Mouse (Mus musculus) midbrain, embryonic 16.5 days (tissue): Measurements from ENCODE around the gene Macrod1. TPM values are rescaled to one million over a fixed set of nuclear protein-coding genes. Genes with fewer than 3 reads are reported as not detected.

Source experiments
- ATAC-seq: fragments of 200-750 bp; cut with Nextera tagmentation; 2 replicates; pipeline ENCODE4 v1.8.0; 2017; ENCODE audit warnings: moderate TSS enrichment
- H3K27ac ChIP-seq: fragments of 300-500 bp; sonication (generic); 2 replicates; pipeline ENCODE4 v1.5.1; 2014; ENCODE audit warnings: mild to moderate bottlenecking, low read length, mixed read lengths
- H3K27me3 ChIP-seq: fragments of 300-500 bp; sonication (generic); 2 replicates; pipeline ENCODE4 v1.6.1; 2014; ENCODE audit warnings: low read depth, low read length, mixed read lengths; ENCODE audit not compliant: control insufficient read depth, insufficient read depth
- H3K36me3 ChIP-seq: fragments of 300-500 bp; sonication (generic); 2 replicates; pipeline ENCODE4 v1.6.1; 2014; ENCODE audit warnings: mild to moderate bottlenecking, low read length, moderate library complexity, mixed read lengths; ENCODE audit not compliant: control insufficient read depth, insufficient read depth
- H3K4me1 ChIP-seq: fragments of 300-500 bp; sonication (generic); 2 replicates; pipeline ENCODE4 v1.6.1; 2014; ENCODE audit warnings: mild to moderate bottlenecking, low read length, mixed read lengths; ENCODE audit not compliant: control insufficient read depth, insufficient read depth
- H3K4me2 ChIP-seq: fragments of 300-500 bp; sonication (generic); 2 replicates; pipeline ENCODE4 v1.6.1; 2014; ENCODE audit warnings: mild to moderate bottlenecking, low read length, mixed read lengths
- H3K4me3 ChIP-seq: fragments of 300-500 bp; sonication (generic); 2 replicates; pipeline ENCODE4 v1.5.1; 2014; ENCODE audit warnings: low read depth, mild to moderate bottlenecking, low read length, moderate library complexity, mixed read lengths
- H3K9ac ChIP-seq: fragments of 300-500 bp; sonication (generic); 2 replicates; pipeline ENCODE4 v1.6.1; 2014; ENCODE audit warnings: low read depth, low read length, mixed read lengths
- H3K9me3 ChIP-seq: fragments of 300-500 bp; sonication (generic); replicated peaks from 2 replicates; pipeline ENCODE4 v1.6.1; 2014; ENCODE audit warnings: mild to moderate bottlenecking, low read length, mixed read lengths; ENCODE audit not compliant: control insufficient read depth, poor library complexity, severe bottlenecking
- WGBS: fragments of 180-500 bp; shearing (Covaris S2); extraction: QIAGEN DNeasy Blood & Tissue Kit; methylation state at CpG from one replicate; pipeline ENCODE4 v1.1.7; 2014; 5-methylcytosine and 5-hydroxymethylcytosine counted together
- polyA plus RNA-seq: library from polyadenylated mRNA; unstranded; fragments of >200 nt; fragmentation: Nextera tagmentation; extraction: Ambion mirVana; gene quantifications from 2 replicates; pipeline ENCODE4 v1.2.1, GENCODE M21; 2015

The Macrod1 gene
- polyA plus RNA-seq, 1 experiment from 2014 or later: 5.9 TPM

DNA sequence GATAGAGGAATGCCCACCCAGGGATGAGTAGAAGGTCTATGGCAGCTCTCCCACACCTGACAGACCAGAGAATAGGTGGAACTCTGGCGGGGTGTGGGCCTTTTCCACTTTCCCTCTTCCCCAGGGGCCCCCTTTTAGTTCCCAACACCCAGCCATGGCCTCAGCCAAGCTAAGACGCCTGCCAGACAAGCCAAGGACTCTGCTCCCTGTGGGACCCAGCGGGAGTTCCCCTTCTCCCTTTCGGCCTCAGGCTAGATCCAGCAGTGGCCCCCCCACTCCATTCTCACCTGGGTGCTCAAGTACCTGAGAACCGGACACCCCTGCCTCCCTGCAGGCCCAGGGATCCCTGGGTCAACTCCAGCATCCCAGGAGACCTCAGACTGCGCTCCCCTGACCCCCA is 165.6 kb downstream of the Macrod1 start:
- H3K27me3 ChIP-seq: no peaks in the 10 kb centered on the region
- H3K9me3 ChIP-seq: no peaks in the 10 kb centered on the region
- no peak for ATAC-seq
- H3K27ac ChIP-seq: no peak overlapping the region
- peaks cover 7% of the 10 kb centered on the region for H3K36me3 ChIP-seq
- H3K4me2 ChIP-seq: no peak overlapping the region
- no peak overlapping the region for H3K4me3 ChIP-seq
- 92% methylated on average over 6 of the region's 6 CpGs for WGBS
- H3K9ac ChIP-seq: no peak overlapping the region
- H3K4me1 ChIP-seq: peaks cover 7% of the 10 kb centered on the region

DNA sequence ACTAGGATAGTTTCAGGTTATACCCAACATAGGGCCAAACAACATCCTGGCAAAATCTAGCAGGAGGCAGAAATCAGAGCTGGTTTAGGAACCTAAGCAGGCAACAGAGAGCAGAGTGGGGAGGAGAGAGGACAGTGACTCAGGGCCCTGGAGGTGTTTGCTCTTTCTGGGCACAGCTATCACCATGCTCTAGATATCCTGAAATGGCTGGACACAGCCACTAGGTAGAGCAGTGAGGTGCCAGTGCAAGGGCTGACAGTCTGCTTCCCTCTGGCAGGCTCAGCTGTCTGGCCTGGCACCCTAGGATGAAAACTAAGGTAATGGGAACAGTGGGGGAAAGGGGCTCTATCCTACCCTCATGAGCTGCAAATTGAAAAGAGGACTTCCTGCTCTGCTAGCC is 166.9 kb downstream of the Macrod1 start:
- Histone ChIP-seq H3K4me3 (no peak overlapping the region), H3K9me3 (no peaks in the 10 kb centered on the region), H3K27ac (no peak overlapping the region), H3K4me1 (no peaks in the 10 kb centered on the region), H3K36me3 (peaks cover 13% of the 10 kb centered on the region), H3K27me3 (no peaks in the 10 kb centered on the region), H3K4me2 (no peak overlapping the region), H3K9ac (no peak overlapping the region)
- no peak for ATAC-seq

DNA sequence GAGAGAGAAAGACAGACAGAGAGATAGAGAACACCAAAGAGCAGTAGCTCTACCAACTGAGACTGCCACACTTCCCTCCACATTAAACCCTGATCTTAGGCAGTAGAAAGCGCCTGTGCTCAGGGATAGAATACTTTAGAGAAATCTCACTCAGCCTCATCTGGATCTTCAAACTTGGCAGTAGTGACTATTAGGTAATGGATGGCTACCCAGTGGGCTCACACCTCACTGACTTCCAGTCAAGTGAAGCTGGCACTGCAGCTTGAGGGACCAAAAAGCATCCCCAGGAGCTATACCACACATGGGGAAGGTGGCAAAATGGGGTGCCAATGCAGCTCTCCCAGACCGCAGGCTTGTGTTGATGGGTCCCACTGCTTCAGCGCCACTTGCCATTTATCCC is 167.6 kb downstream of the Macrod1 start:
- H3K4me3 ChIP-seq: no peak overlapping the region
- WGBS: 89% methylated on average over 3 of the region's 3 CpGs
- ATAC-seq: no peak
- no peak overlapping the region for H3K4me2 ChIP-seq
- H3K27ac ChIP-seq: no peak overlapping the region
- no peaks in the 10 kb centered on the region for H3K27me3 ChIP-seq
- no peaks in the 10 kb centered on the region for H3K9me3 ChIP-seq
- H3K36me3 ChIP-seq: peaks cover 16% of the 10 kb centered on the region
- no peak overlapping the region for H3K9ac ChIP-seq
- H3K4me1 ChIP-seq: no peaks in the 10 kb centered on the region

DNA sequence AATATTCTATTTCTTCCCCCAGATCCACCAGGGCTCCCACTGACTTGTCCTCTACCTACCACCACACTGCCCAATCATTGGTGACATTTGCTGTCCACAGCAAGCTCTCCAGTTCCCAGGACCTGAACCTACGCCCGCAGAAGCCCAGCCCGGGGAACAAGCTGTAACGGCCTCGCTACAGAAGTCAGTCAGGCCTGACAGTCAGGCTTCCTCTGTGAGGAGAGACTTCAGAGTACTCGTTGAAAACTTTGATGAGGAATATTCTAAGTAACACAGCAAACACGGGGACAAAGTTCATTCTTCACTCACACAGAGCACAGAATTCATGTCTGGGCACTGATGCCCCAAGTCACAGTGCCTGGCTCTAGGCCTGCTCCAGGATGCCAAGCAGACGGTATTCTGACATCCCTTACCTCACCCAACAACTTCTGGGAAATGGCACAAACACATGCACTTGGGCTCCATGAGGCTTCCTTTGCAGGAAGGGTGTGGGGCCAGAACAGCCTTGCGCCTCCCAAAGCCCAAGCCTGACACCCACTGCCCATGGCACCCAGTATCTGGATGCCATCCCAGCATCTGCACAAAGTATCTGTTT is 168.6 kb downstream of the Macrod1 start:
- Histone ChIP-seq H3K4me2 (no peak overlapping the region), H3K27me3 (no peaks in the 10 kb centered on the region), H3K4me3 (no peak overlapping the region), H3K9me3 (no peaks in the 10 kb centered on the region), H3K4me1 (no peaks in the 10 kb centered on the region), H3K9ac (no peak overlapping the region), H3K27ac (no peak overlapping the region), H3K36me3 (peaks cover 26% of the 10 kb centered on the region)
- no peak for ATAC-seq
- 91% methylated on average over 9 of the region's 9 CpGs for WGBS

DNA sequence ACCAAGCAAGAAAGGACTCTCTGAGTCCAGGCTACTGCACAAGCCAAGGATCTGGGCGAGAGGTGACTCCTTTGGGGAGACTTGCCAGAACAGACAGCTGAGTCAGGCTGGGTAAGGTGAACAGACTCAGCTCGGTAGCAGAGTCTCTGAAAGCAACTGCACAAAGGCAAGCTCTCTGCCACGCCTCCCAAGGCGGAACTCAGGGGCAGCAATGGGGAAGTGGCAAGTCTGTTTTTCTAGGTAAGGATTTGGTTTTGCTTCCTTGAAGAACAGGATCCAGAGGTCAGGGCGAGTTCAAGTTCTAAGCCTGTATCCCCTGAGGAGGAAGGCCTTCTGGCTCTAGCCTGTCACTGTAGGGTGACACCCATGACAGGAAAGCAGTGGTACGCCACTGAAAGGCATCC is 169.9 kb downstream of the Macrod1 start:
- WGBS: 82% methylated on average over 6 of the region's 6 CpGs
- Histone ChIP-seq H3K4me2 (no peak overlapping the region), H3K27ac (no peak overlapping the region), H3K27me3 (no peaks in the 10 kb centered on the region), H3K9me3 (no peaks in the 10 kb centered on the region), H3K9ac (no peak overlapping the region), H3K4me3 (no peak overlapping the region), H3K4me1 (no peaks in the 10 kb centered on the region), H3K36me3 (peaks cover 28% of the 10 kb centered on the region)
- ATAC-seq: no peak

DNA sequence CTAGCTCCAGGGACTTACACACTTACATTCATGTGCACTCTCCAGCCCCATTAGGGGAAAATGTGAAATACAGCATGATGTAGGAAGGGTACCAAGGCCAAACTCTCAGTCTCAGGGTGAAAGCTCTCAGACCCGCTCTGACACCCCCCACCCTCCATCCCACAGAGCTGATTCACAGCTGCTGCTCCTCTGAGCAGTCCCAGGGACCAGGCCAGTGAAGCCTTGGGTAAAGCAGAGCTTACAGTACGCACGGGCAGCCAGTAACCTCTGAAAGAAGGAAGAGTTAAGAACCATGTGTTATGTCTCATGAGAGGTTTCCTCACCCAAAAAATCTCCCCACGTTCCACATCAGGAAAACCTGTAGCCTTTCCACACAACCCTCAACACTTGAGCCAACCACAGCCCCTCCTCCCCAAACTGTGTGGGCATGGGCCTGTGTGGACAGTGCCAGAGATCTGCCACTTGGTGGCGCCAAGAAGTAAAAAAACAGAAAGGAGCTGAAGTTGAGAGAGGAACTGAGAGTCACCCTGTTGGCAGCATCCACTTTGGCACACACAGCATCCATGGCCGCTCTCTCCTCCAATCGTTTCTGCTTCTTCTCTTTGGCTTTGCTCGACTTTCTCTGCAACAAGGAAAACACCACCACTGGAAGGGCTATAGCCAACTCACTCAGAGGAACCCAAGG is 178.1 kb downstream of the Macrod1 start:
- WGBS: 60% methylated on average over 8 of the region's 8 CpGs
- Histone ChIP-seq H3K36me3 (peaks cover 7% of the 10 kb centered on the region), H3K27ac (no peak overlapping the region), H3K9me3 (no peaks in the 10 kb centered on the region), H3K9ac (no peak overlapping the region), H3K4me2 (no peak overlapping the region), H3K4me1 (peaks cover 6% of the 10 kb centered on the region), H3K27me3 (no peaks in the 10 kb centered on the region), H3K4me3 (no peak overlapping the region)
- ATAC-seq: peak; percentile 90

DNA sequence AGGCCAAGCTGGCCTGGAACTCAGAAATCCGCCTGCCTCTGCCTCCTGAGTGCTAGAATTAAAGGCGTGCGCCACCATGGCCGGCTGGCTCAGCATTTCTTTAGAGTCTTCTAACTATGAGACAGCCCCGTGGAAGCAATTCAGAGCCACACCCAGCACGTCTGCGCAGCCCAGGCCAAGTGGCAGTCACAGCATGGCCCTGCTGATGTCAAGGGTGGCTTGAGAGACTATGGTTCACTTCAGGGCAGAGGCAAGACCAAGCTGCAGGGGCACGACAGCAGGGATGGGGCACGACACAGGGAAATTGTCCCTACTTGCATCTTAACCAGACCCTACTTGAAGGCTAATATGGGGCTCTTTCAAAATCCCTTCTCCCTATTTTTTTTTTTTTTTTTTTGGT is 178.9 kb downstream of the Macrod1 start:
- no peak for ATAC-seq
- 92% methylated on average over 9 of the region's 9 CpGs for WGBS

DNA sequence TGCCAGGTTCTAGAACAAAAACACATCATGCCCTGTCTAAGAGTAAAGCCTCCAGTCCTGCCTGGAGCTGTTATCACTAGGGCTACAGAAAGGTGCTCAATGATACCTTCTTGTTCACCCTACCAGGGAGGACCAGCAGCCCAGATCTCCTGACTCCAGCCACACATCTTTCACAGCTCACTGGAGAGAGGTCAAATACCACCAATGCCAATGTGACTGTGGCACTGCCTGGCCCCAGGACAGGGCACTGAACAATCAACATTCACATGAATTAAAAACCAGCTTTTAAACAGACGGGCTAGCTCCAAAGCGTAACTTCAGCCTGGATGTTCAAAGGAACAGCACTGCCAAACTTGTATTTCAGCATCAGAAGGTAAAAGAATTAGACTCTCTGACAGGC is 179.4 kb downstream of the Macrod1 start:
- H3K36me3 ChIP-seq: no peaks in the 10 kb centered on the region
- no peaks in the 10 kb centered on the region for H3K27me3 ChIP-seq
- no peak overlapping the region for H3K27ac ChIP-seq
- no peak overlapping the region for H3K9ac ChIP-seq
- peaks cover 11% of the 10 kb centered on the region for H3K4me1 ChIP-seq
- 91% methylated on average over 2 of the region's 2 CpGs for WGBS
- no peak overlapping the region for H3K4me3 ChIP-seq
- no peak overlapping the region for H3K4me2 ChIP-seq
- ATAC-seq: no peak
- H3K9me3 ChIP-seq: no peaks in the 10 kb centered on the region

More for the DNA sequence above, 178.9 kb downstream of the Macrod1 start:
- Histone ChIP-seq H3K4me2 (no peak overlapping the region), H3K4me1 (peaks cover 11% of the 10 kb centered on the region), H3K4me3 (no peak overlapping the region), H3K9ac (no peak overlapping the region), H3K27me3 (no peaks in the 10 kb centered on the region), H3K27ac (no peak overlapping the region), H3K36me3 (no peaks in the 10 kb centered on the region), H3K9me3 (no peaks in the 10 kb centered on the region)

DNA sequence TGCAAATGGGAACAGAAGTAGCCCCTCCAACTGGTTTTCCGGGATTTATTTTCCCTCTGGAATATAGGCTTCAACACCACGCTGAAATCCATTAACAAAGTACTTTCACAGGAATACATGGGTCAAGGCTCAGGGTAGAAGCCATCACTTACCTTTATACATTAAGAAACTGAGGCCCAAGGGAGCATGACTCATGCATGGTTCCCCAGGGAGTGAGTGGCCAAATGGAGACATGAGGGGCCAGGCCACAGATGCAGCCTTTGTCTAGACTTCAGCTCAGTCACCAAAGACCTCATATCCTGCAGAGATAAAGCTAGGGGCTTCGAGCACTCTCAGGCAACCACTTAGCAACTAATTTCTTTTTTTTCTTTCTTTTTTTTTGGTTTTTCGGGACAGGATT is 180.1 kb downstream of the Macrod1 start:
- peaks cover 14% of the 10 kb centered on the region for H3K4me1 ChIP-seq
- H3K36me3 ChIP-seq: no peaks in the 10 kb centered on the region
- ATAC-seq: no peak
- H3K27ac ChIP-seq: no peak overlapping the region
- no peaks in the 10 kb centered on the region for H3K9me3 ChIP-seq
- H3K4me2 ChIP-seq: no peak overlapping the region
- no peaks in the 10 kb centered on the region for H3K27me3 ChIP-seq
- no peak overlapping the region for H3K9ac ChIP-seq
- no peak overlapping the region for H3K4me3 ChIP-seq
- WGBS: 82% methylated on average over 4 of the region's 4 CpGs
